Mouse (Mus musculus) lung, adult 2 months (tissue): Measurements from ENCODE around the gene Gm26897.

Source experiments
- CTCF ChIP-seq: fragments of 200-500 bp; IDR thresholded peaks from 2 replicates; pipeline ENCODE4 v1.5.1; 2011; ENCODE audit warnings: mild to moderate bottlenecking, low read length, control low read depth; ENCODE audit not compliant: insufficient read depth
- POLR2A ChIP-seq: fragments of 200-500 bp; IDR thresholded peaks from 2 replicates; pipeline ENCODE4 v1.6.1; 2011; ENCODE audit warnings: low read depth, mild to moderate bottlenecking, control low read depth, low read length, borderline replicate concordance; ENCODE audit errors: extremely low read depth

DNA sequence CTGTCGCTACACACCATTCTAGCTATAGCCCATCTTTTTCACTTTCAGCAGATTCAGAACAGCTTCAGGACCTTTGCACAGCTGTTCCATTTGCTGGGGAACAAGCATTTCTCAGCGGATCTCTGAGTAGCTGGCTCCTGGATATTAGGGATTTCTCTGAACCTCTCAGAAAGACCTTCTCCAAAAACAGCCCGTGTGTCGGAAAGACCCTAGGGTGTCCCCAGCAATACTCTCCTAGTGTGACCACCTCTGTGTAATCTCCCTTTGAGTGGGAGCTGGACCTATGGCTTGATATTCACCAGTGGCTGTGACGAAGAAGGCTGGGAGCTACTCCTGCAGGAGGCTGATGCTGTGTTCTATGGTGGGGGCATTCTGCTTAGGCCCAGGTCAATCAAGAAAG lies 44.4 kb downstream of the Gm26897 start:
- no peak for TF ChIP-seq CTCF
- no peak for TF ChIP-seq POLR2A
